Mouse (Mus musculus) testis, adult 2 months (tissue): Measurements from ENCODE around the gene Iltifb.
"Not testable (repeated sequence)": the region's sequence is repeated elsewhere in the genome, so short reads cannot be mapped to it uniquely, and the experiment has no call there.

Source experiments
- CTCF ChIP-seq: fragments of 200-500 bp; IDR thresholded peaks from 2 replicates; pipeline ENCODE4 v1.5.1; 2012; ENCODE audit warnings: low read depth, mild to moderate bottlenecking, inconsistent platforms, low read length, moderate library complexity; ENCODE audit not compliant: control insufficient read depth, insufficient read depth, insufficient replicate concordance
- POLR2A ChIP-seq: fragments of 200-500 bp; IDR thresholded peaks from 2 replicates; pipeline ENCODE4 v1.6.1; 2012; ENCODE audit warnings: low read depth, mild to moderate bottlenecking, inconsistent platforms, low read length, moderate library complexity; ENCODE audit not compliant: control insufficient read depth

DNA sequence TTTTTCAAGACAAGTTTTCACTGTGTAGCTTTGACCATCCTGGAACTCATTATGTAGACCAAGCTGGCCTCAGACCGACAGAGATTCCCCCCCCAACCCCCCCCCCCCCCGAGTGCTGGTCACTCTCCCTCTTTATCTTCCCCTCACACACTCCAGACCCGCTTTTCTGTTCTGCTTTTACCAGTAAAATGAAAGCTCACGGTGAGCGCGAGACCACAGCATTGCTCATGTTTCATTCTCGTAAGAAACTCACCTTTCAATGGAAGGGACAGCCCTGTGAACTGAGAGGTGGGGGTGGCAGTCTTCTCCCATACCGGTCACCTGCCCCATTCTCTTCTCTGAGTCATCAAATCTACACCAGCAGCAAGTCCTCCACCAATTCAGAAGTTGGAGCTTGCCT is 26.0 kb downstream of the Iltifb start:
- not testable (repeated sequence) for TF ChIP-seq CTCF, POLR2A
